Mouse (Mus musculus) heart, postnatal 0 days (tissue): ENCODE measurements at regions not wholly inside any gene's neighbourhood (a gene's known extent, or its start where the extent isn't known, plus 50 kb on each side); places are given as distances from the start of the nearest gene placed in this dataset.

Source experiments
- CTCF ChIP-seq: IDR thresholded peaks from 2 replicates; pipeline ENCODE4 v1.5.1; 2016; ENCODE audit warnings: antibody characterized with exemption, control low read depth, low read depth
- EP300 ChIP-seq: IDR thresholded peaks from 2 replicates; pipeline ENCODE4 v1.6.1; 2016; ENCODE audit warnings: antibody characterized with exemption, low read depth

GRCm38 (mm10) chr6:89037901-89038300 is 135.8 kb downstream of the Tpra1 start:
- TF ChIP-seq EP300 = no peak
- TF ChIP-seq CTCF = no peak
